Mouse (Mus musculus) right cerebral cortex, postnatal 36 days (tissue): ENCODE data around the gene Adarb1.

ENCODE experiments used
- DNase-seq, 2 experiments: peaks; one replicate each; pipeline ENCODE4 v3.0.0; 2022; ENCODE audit warnings: low spot score in 2 of 2, mixed read lengths in 1 of 2

Adarb1 gene

GRCm38 (mm10) chr10:77418138-77418537 is at the start of gene Adarb1:
Adarb1 (minus strand) TSS chr10:77418270.
- DNase-seq, result peak; percentile 84 to 85

DNA sequence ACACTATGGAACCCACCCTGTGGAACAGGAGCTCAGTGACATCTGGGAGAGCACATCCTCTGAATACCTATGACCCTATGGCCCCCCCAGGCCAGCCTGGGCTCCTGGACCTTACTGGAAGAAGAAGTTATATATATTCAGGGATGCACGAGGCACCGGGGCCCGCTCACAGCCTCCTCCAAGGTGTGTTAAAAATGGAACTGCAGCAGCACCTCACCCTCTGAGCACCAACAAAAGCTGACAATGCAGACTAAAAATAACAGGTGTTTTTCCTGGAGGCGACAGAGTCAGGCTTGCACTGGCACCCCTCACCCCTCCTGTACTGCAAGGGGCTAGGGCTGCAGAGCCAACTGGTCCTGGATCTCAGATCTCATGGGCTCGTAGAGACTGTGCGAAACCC is 49.3 kb upstream of the Adarb1 start:
- peak in 1 of 2 experiments; percentile 19 for DNase-seq

- DNase-seq, result no peak
Observed at GRCm38 (mm10) chr10:77465902-77466301, 47.8 kb upstream of the Adarb1 start.

- no peak for DNase-seq
Observed at GRCm38 (mm10) chr10:77464181-77464936, 46.3 kb upstream of the Adarb1 start.

GRCm38 (mm10) chr10:77461161-77461560 is 43.1 kb upstream of the Adarb1 start:
- no peak for DNase-seq

- DNase-seq, result no peak
Observed at GRCm38 (mm10) chr10:77457701-77458100, 39.6 kb upstream of the Adarb1 start.

DNA sequence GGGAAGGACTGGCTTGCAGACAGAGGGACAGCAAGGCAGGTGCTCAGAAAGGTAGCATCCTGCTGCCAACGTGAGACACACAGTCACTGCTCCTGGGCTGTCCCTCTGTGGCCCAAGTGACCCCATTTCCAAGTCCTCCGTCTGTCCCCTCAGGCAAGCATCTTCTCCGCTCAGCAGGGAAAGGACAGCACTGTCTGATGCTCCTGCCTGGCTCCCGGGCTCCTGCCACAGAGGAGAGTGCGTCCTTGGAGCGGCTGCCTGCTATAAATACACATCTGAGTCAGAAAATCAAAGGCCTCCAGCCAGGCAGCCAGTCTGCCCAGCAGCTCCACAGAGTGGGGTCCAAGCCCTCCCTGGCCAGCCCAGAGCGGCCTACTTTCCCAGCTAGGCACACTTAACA is 38.4 kb upstream of the Adarb1 start:
- no peak for DNase-seq

- DNase-seq, result no peak
Observed at GRCm38 (mm10) chr10:77455251-77456010, 37.4 kb upstream of the Adarb1 start.

DNA sequence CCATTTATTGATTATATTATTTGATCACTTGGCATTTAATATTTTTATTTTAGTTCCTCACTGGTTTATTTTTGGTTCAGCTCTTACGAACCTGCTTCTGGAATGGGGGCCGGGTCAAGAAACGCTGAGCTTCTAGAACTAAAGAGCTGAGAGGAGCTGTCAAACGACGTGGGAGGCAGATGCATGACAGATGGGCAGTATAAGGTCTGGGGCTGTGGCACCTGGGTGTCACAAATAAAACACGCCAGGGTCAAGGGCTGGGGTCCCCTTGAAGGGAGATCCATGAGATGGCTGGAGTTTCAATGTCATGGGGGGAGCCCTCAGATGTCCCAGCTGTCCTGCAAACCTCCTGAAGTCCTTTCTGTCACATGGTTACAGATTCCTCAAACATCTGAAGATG is 36.7 kb upstream of the Adarb1 start:
- DNase-seq, result no peak

DNA sequence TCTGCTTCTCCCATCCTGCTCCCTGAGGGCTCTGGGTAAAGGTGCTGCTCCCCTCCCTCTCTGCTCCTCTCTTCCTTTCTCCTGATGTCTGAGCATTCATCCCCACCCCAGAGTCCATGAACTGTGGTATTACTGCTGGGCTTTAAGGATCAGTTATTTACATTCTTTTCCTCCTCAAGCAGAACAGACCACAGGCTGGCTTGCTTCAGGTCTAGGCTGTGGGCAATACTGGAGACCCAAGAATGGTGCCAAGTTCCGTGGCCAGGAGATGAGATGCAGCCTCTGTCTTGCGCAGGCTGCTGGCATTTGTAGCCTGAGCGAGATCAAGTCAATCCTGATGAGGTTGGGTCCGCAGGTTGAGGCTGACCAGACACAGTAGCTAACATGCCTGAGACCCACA is 33.8 kb upstream of the Adarb1 start:
- DNase-seq, result no peak

- DNase-seq, result no peak
Observed at GRCm38 (mm10) chr10:77450159-77450464, 32.0 kb upstream of the Adarb1 start.

DNA sequence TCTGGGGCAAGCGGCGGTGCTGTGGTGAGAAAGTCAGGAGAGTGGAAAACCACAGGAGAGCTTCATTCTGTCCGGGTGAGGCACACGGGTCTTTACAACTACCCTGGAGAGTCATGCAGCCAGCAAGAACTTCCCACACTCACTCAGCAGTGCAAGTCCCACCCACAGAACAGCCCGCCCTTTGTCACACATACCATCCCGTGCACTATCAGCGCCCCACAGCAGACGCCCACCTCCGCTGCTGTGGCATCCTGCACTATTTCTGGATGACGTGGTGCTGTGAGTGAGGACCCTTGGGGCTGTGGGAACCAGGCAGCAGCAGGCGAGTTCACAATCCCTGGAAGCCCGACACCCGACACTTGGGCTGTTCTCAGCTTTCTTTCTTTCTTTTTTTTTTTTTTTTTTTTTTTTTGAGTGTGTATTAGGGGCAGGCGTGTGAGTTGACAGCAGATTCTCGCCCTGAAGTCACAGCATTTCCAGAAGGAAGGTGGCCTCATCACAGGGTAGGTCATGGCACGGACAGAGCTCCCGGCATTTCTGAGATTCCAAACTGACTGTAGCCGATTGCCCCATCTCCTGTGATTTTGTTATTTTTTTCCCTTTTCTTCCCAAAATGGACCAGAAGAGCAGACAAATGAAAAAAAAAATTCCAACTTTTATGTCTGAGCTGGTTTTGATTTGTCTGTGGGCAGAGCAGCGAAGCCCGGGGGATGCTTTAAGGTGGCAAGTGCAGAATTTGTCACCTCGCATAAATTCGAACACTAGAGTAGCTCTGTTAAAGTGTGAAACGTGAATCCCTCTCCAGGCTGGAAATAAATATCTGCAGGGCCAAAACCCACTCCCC is 31.5 kb upstream of the Adarb1 start:
- DNase-seq, result peak in 1 of 2 experiments; percentile 39

DNA sequence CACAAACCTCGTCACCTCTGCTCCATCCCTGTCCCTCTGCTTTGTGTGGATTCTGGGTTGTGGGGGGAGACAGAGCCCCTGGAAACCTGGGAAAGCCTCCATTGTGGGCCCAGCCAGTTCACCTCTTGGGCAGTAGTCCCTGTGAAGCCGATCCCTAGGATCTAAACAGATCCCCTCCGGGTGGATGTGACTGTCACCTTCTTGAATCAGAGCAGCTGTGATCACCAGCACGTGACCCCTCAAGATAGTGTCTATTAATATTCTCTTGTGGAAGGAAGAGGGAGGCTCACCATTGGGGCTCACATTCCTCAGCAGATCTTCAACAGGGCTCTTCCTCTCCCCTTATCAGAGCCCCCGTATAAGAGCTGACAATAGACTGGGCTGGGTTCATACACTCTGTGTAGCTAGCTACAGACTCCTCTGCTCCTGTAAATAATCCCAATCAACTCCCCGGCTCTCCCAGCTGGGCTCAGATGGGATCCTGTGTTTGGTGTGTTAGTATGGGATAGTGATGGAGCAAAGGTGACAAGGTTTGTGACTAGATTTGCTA is 30.7 kb upstream of the Adarb1 start:
- DNase-seq, result no peak

DNA sequence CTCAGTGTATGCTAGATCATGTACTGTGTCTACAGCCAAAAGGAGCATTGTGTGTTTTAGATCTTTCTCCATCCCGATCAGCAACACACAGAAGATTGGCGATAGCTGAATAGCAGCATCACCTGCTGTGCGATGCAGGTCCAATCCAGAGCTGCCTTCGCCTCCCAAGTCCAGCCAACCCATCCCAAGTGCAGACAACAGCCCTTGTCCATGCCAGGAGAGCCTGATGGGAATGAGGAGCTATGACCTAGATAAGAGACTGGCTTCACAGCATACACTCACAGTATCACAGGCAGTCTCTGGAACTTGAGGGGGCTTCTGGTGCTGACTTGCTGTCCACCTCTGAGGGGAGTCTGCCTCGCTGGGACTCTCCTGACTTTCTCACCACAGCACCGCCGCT is 30.1 kb upstream of the Adarb1 start:
- no peak for DNase-seq

GRCm38 (mm10) chr10:77447755-77448154 is 29.7 kb upstream of the Adarb1 start:
- DNase-seq, result no peak

GRCm38 (mm10) chr10:77442250-77442649 is 24.2 kb upstream of the Adarb1 start:
- DNase-seq, result no peak

DNA sequence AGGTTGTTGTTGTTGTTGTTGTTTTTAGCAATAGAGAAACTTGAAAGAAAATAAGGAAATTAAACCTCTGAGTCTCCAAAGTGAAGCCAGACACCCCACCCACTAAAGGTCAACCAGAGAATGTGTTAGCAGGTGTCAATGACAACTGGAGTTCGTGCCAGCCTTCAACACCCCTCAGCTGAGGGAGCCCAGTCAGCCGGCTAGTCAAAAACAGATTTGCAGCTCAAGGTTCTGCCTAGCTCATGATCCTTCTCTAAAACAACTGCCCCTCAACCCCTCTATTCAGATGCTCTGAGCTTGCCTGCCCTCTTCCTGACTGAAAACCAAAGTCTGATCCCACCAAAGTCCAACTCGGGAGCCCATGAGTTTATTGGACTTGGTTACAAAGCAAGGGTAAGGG is 23.7 kb upstream of the Adarb1 start:
- no peak for DNase-seq

- no peak for DNase-seq
Observed at GRCm38 (mm10) chr10:77440841-77441755, 23.0 kb upstream of the Adarb1 start.

DNA sequence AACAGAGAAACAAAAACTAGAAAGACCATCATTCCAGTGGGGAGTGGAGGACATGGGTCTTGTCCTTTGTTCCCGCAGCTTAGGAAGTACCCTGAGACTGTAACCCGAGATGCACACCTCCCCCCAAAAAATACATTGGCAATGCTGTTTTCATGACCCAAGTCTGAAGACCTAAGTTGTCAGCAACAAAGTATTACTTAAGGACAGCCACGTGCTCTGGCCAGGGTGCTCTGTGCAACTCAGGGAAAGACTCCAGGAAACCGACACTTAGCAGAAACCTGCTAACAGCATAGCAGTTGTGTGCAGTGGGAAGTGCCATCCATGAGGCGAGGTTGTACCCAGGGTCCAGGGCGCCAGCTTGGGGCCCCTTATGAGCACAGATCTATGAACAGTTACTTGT is 22.2 kb upstream of the Adarb1 start:
- DNase-seq, result no peak

DNA sequence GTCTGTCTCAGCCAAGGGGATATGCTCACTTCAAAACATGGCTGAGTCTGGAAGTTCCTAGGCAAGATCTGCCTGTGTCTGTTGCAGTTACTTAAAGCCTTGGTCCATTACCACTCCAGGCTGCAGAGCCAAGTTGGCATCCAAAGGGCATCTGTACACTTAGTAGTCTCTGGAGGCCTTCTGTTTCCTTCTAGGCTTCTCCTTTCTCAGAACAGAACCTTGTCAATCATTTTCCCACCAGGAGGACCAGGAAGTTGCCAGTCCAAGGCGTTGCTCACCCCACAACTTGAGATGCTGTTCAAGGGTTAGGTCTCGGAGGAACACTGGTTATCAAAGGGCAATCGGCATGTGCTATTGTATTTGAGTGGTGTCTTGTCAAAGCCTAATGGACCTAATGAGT is 21.0 kb upstream of the Adarb1 start:
- no peak for DNase-seq

DNA sequence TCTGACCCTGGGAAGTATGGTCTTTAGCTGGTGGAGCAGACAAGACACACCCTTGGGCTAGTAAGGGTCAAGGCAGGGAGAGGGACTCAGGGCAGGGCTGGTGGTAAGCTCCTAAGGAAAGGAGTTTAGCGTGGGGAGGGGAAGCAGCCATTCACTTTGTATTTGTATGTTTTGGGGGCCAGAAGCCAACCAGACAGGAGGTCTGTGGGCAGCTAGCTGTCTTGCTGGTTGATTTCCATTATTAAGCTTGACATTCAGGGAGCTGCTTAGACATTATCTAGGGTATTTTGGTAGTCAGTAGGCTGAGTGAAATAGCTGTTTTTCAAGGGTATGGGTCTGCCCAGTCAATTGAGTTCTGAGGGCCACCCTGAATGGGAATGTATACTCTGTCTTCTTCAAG is 20.0 kb upstream of the Adarb1 start:
- no peak for DNase-seq
